Mouse (Mus musculus): ENCODE measurements around the gene Clcn2.

- TF ChIP-seq MAX (IDR thresholded peaks at IDR 0.05) (peak; percentile 88), CTCF (IDR thresholded peaks at IDR 0.05; ENCODE audit: control insufficient read depth, insufficient read depth, insufficient read length) (peak; percentile 82)
These were observed at the start of gene Clcn2, which contains the start of gene Polr2h for GRCm38 (mm10) chr16:20717181-20717977.
